Mouse (Mus musculus): ENCODE results near the gene Clpx. TPM values are rescaled to one million over a fixed set of nuclear protein-coding genes. Genes with fewer than 3 reads are reported as not detected.
A peak's percentile ranks its signal among the peaks of the same experiment; 100 is the strongest.

The Clpx gene
- total RNA-seq, 2 experiments from 2014 or later, result 23.2 to 41.1 TPM

GRCm38 (mm10) chr9:65345854-65346475, 51.9 kb downstream of the Clpx start, which contains the start of gene Pdcd7:
Gene Pdcd7, plus strand, starts transcription at chr9:65346104.
- peak; percentile 96 for ATAC-seq (ENCODE audit: poor library complexity, severe bottlenecking)

- peak; percentile 74 for ATAC-seq (ENCODE audit: poor library complexity, severe bottlenecking)
These were observed 52.5 kb downstream of the Clpx start for GRCm38 (mm10) chr9:65346476-65347111.

DNA sequence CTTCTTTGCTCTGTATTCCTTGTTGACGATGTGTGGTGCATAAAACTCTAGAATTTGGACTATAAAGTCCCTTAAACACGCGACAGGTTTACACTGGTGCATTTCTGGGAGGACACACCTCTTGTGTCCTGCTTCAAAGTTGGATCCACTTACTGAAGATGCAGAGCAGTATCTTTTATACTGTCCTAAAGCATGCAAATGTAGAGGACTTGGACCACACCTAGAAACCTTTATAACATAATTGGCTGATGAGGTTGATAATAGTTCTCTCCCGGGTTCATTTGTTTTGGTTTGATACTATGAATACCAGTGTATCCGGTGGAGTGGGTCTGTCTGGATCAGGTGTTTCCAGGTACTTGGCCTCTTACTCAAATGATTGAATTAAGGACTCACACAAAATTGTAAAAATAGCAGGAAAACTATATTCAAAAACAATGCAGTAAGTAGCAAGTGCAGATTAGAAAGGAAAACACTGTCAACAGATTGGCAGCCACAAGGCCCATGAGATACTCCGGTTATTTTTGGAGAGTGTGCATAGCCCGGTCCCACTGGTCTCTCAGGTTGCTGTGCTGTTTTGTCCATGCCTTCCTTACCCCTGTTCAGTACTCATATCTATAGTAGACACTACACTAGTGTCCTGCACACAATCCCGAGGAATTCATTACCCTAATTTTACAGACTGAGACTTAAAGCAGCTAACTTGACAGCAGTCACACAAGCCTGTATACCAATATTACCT, 53.2 kb downstream of the Clpx start:
- ATAC-seq (ENCODE audit: poor library complexity, severe bottlenecking), result no peak

DNA sequence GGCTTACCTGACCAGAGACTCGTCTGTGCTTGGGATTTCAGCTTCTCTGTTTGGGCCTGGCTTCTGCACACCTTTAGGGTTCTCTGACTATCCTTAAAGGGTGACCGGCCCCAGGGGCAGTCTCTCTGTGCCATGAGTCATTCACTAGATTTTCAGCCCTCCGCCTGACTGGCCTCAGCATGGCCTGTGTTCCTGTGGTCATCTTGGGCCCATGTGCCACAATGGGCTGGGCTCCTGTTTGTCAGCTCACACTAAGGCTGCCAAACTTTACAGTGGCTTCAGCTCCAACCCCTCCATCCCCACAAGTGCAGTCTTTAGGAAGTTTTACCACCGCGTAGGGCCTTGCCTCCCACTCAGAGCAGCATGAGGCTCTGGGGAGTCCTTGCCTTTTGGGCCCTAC, 59.2 kb downstream of the Clpx start:
- ATAC-seq (ENCODE audit: poor library complexity, severe bottlenecking), result no peak

- no peak for ATAC-seq (ENCODE audit: poor library complexity, severe bottlenecking)
These were observed 62.5 kb downstream of the Clpx start for GRCm38 (mm10) chr9:65356561-65356960.

- ATAC-seq (ENCODE audit: poor library complexity, severe bottlenecking), result no peak
These were observed 62.9 kb downstream of the Clpx start for GRCm38 (mm10) chr9:65356971-65357370.

DNA sequence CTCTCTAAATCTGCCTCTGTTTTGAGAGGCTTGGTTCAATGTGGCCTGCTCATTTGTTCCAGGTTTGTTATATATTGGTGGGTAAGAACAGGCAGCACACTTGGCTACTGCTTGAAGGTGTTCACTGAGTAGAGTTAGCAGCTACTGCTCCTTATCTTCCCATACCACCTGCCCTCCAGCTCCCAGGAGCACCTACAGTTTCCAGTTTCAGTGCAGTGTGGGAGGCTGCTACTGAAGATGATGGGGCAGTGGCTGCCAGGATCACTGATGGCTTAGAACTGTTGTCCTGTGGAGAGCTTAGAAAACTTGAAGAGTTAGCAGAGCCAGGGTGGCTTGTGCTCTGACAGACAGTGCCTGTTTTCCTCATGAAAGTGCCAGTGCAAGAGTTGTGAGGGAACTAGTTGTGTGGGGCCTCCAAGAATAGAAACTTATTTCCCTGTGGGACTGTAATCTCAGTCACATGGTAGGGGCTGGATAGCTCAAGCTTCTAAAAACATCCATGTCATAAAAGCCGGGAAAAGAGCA, 65.0 kb downstream of the Clpx start:
- ATAC-seq (ENCODE audit: poor library complexity, severe bottlenecking), result no peak

GRCm38 (mm10) chr9:65360641-65361448, 66.8 kb downstream of the Clpx start, which contains the start of gene Ubap1l:
Gene Ubap1l, plus strand, starts transcription at chr9:65361041.
- ATAC-seq (ENCODE audit: poor library complexity, severe bottlenecking), result no peak

- ATAC-seq (ENCODE audit: poor library complexity, severe bottlenecking), result no peak
These were observed 69.6 kb downstream of the Clpx start for GRCm38 (mm10) chr9:65363684-65364083.

DNA sequence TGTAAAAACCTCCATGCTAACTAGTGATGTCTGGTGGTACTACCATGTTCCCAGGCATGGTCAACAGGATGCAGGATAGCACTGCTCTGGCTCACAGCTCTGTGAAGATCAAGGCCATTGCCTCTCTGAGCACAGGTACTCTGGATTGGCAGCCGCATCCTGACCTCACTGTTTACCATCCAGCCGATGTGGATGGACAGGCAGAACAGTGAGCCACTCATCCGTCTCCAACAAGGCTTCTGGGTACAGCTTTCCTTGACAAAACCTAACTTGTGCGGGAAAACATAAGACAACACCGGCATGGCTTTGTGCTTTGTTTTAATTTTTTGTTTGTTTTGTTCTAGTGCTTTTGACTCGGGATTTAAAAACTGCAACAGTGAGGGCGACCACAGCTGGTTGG, 71.7 kb downstream of the Clpx start:
- no peak for ATAC-seq (ENCODE audit: poor library complexity, severe bottlenecking)

DNA sequence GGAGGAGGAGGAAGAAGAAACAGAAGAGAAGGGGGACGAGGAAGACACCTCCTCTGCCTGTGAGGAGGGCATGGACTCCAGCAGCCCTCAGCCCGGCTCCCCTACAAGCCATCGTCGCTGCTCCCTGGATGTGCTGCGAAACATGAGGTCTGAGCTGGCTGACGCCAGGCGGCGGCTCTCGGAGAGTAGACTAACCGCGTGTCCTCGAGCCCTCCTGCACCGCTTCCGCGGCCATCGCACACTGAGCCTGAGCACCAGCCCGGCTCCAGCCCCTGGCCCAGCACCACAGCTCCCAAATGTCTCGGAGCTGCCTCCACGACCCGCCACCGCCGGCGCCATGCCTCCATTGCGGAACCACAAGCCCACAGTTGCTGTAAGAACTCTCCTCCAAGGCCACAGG, 77.7 kb downstream of the Clpx start:
- ATAC-seq (ENCODE audit: poor library complexity, severe bottlenecking), result no peak

- ATAC-seq (ENCODE audit: poor library complexity, severe bottlenecking), result no peak
These were observed 78.4 kb downstream of the Clpx start for GRCm38 (mm10) chr9:65372449-65372848.

- ATAC-seq (ENCODE audit: poor library complexity, severe bottlenecking), result no peak
These were observed 80.6 kb downstream of the Clpx start for GRCm38 (mm10) chr9:65374468-65375162.

DNA sequence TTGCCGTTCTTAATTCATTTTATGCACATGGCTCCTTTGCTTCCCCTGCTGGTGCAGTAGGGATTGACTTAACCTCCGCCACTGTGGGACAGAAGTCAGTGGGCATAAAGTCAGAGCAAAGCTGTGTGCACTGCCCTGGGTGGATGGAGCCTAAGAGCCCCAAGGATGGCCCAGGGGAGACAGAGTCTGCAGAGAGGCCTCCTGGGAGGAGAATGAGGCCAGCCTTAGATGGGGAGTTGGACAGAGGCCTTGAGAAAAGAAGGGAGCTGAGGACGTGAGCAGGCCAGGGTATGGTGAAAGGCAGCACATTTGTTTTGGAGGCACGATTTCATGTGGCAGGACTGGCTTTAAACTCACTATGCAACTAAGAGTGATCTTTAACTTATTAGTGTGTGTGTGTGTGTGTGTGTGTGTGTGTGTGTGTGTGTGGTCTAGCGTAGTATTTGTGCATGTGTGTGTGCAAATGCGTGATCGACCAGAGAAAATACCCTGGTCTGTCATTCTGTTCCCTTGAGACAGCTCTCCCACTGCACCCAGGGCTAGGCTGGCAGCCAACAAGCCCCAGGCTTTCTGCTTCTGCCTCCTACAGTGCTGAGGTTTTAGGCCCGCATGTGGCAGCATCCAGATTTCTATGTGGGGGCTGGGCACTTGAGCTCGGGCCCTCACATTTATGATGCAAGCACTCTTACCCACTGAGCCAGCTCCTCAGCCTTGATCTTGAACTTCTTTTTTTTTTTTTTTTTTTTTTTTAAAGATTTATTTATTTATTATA, 81.3 kb downstream of the Clpx start:
- ATAC-seq (ENCODE audit: poor library complexity, severe bottlenecking), result no peak

Other genes with a start within 250 kb of the Clpx start
- 0.05 and 0.09 TPM in 2 replicates for gene Igdcc4, start 192.8 kb upstream of the Clpx start, total RNA-seq (2015)
- not detected in 2 replicates for gene Igdcc4, start 192.8 kb upstream of the Clpx start, total RNA-seq (2017)
- not detected in 2 replicates for gene Igdcc3, start 153.1 kb upstream of the Clpx start, total RNA-seq (2015)
- not detected in 2 replicates for gene Igdcc3, start 153.1 kb upstream of the Clpx start, total RNA-seq (2017)
- gene Parp16, start 98.9 kb upstream of the Clpx start, total RNA-seq (2015), result 0.80 and 1.3 TPM in 2 replicates
- 0.95 and 0.98 TPM in 2 replicates for gene Parp16, start 98.9 kb upstream of the Clpx start, total RNA-seq (2017)
- gene Cilp, start 29.1 kb upstream of the Clpx start, total RNA-seq (2015), result not detected in 2 replicates
- gene Cilp, start 29.1 kb upstream of the Clpx start, total RNA-seq (2017), result not detected in 2 replicates
- gene Pdcd7, start 51.8 kb downstream of the Clpx start, total RNA-seq (2015), result 14.3 and 15.6 TPM in 2 replicates
- gene Pdcd7, start 51.8 kb downstream of the Clpx start, total RNA-seq (2017), result 18.0 and 19.3 TPM in 2 replicates
- gene Ubap1l, start 66.8 kb downstream of the Clpx start, total RNA-seq (2015), result 0.58 TPM in 1 of 2 replicates, not detected in the other
- 0.12 TPM in 1 of 2 replicates, not detected in the other for gene Ubap1l, start 66.8 kb downstream of the Clpx start, total RNA-seq (2017)
- gene Kbtbd13, start 97.4 kb downstream of the Clpx start, total RNA-seq (2015), result not detected in 2 replicates
- gene Kbtbd13, start 97.4 kb downstream of the Clpx start, total RNA-seq (2017), result not detected in 2 replicates
- gene Rasl12, start 104.2 kb downstream of the Clpx start, total RNA-seq (2015), result 0.25 TPM in 1 of 2 replicates, not detected in the other
- 0.07 and 0.41 TPM in 2 replicates for gene Rasl12, start 104.2 kb downstream of the Clpx start, total RNA-seq (2017)
- gene Slc51b, start 128.7 kb downstream of the Clpx start, total RNA-seq (2015), result not detected in 2 replicates
- gene Slc51b, start 128.7 kb downstream of the Clpx start, total RNA-seq (2017), result not detected in 2 replicates
- 12.2 and 20.5 TPM in 2 replicates for gene Mtfmt, start 141.5 kb downstream of the Clpx start, total RNA-seq (2015)
- 6.7 and 9.5 TPM in 2 replicates for gene Mtfmt, start 141.5 kb downstream of the Clpx start, total RNA-seq (2017)
- 80.8 and 81.1 TPM in 2 replicates for gene Spg21, start 166.7 kb downstream of the Clpx start, total RNA-seq (2015)
- 90.2 and 107 TPM in 2 replicates for gene Spg21, start 166.7 kb downstream of the Clpx start, total RNA-seq (2017)
- gene Ankdd1a, start 225.9 kb downstream of the Clpx start, total RNA-seq (2015), result not detected in 2 replicates
- 0.08 TPM in 1 of 2 replicates, not detected in the other for gene Ankdd1a, start 225.9 kb downstream of the Clpx start, total RNA-seq (2017)

Measured in megakaryocyte, adult 5-6 weeks (primary cell).